8 mouse cellular contexts compared by ENCODE assay signal in the genomic region with DNA sequence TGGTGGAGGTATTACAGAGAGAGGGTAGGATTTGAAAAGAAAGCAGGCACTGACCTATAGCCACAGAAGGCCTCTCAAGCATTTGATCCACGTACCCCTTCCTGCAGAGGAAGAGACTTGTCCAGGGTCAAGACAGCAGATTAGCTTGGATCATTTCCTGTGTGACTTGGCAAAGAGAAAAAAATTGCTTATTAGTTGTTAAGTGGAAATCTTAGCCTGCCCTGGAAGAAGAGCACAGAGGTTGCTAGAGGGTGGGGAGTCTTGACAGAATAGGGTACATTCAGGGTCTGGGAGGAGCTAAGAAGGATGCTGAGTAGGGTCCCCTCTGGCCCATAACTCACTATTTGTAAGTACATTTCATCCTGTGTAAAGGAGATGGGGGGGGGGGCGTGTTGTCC. TPM values are rescaled to one million over a fixed set of nuclear protein-coding genes. Genes with fewer than 3 reads are reported as not detected.
DNase-seq lines count a peak whose midpoint lies in the region; ATAC-seq and TF ChIP-seq lines count a peak whose summit lies in the region.
"Had no signal": no experiment of that assay in that cellular context is flagged by ENCODE, and none has a peak within 500 bp of the region (broad histone marks: within the 10 kb centered on the region; RNA-seq: fewer than 3 reads in every experiment).

No protein-coding gene starts in this region.

- no peaks in the 10 kb centered on the region for H3K36me3 ChIP-seq in neural tube, embryonic 11.5 days (ENCODE audit: control insufficient read depth, insufficient read depth, low read length)
- no peaks in the 10 kb centered on the region for H3K36me3 ChIP-seq in heart, embryonic 13.5 days
- H3K36me3 ChIP-seq in limb, embryonic 11.5 days (ENCODE audit: control insufficient read depth, insufficient read depth, low read length), result no peaks in the 10 kb centered on the region
- H3K36me3 ChIP-seq in stomach, postnatal 0 days (ENCODE audit: control insufficient read depth, insufficient read depth, low read length), result no peaks in the 10 kb centered on the region

- no peak; the same call in 1 of the 2 replicates for ATAC-seq in neural tube, embryonic 11.5 days (ENCODE audit: insufficient read depth, low FRiP score, low TSS enrichment)
- no peak for ATAC-seq in heart, embryonic 13.5 days (ENCODE audit: extremely low read depth, insufficient number of reproducible peaks, low FRiP score, low TSS enrichment)
- ATAC-seq in limb, embryonic 11.5 days (ENCODE audit: insufficient number of reproducible peaks, low FRiP score, low TSS enrichment, low read depth), result peak; percentile 28
- no peak; the same call in 1 of the 2 replicates for ATAC-seq in stomach, postnatal 0 days (ENCODE audit: low FRiP score, low TSS enrichment)
- no peak for ATAC-seq in megakaryocyte progenitor cell, adult 5-6 weeks (replicated peaks; ENCODE audit: poor library complexity)

- no peak for TF ChIP-seq EP300 in stomach, postnatal 0 days (optimal IDR thresholded peaks at IDR 0.05)

- H3K9me3 ChIP-seq in neural tube, embryonic 11.5 days (ENCODE audit: control insufficient read depth, low read length), result no peaks in the 10 kb centered on the region
- no peaks in the 10 kb centered on the region for H3K9me3 ChIP-seq in heart, embryonic 13.5 days
- no peaks in the 10 kb centered on the region for H3K9me3 ChIP-seq in limb, embryonic 11.5 days (ENCODE audit: control insufficient read depth, low read length)
- H3K9me3 ChIP-seq in stomach, postnatal 0 days (ENCODE audit: control insufficient read depth, low read length), result no peaks in the 10 kb centered on the region

- 17% methylated on average over 2 of the region's 2 CpGs for WGBS in neural tube, embryonic 11.5 days
- 33% methylated on average over 2 of the region's 2 CpGs for WGBS in heart, embryonic 13.5 days
- WGBS in limb, embryonic 11.5 days, result 17% methylated on average over 2 of the region's 2 CpGs
- WGBS in stomach, postnatal 0 days, result 10% methylated on average over 2 of the region's 2 CpGs

- H3K4me2 ChIP-seq in neural tube, embryonic 11.5 days (ENCODE audit: low read depth), result peak overlapping the region; percentile 48
- H3K4me2 ChIP-seq in heart, embryonic 13.5 days, result peak overlapping the region; percentile 87
- peak overlapping the region; percentile 53 for H3K4me2 ChIP-seq in limb, embryonic 11.5 days (ENCODE audit: low read depth, severe bottlenecking)
- H3K4me2 ChIP-seq in stomach, postnatal 0 days (replicated peaks; ENCODE audit: low read depth), result peak overlapping the region; percentile 68

- no peaks in the 10 kb centered on the region for H3K27me3 ChIP-seq in neural tube, embryonic 11.5 days (ENCODE audit: control insufficient read depth, insufficient read depth, low read length)
- H3K27me3 ChIP-seq in heart, embryonic 13.5 days (replicated peaks), result no peaks in the 10 kb centered on the region
- H3K27me3 ChIP-seq in limb, embryonic 11.5 days (ENCODE audit: control insufficient read depth, insufficient read depth, low read length), result no peaks in the 10 kb centered on the region
- no peaks in the 10 kb centered on the region for H3K27me3 ChIP-seq in stomach, postnatal 0 days (ENCODE audit: control insufficient read depth, insufficient read depth, low read length)

- H3K27ac ChIP-seq in neural tube, embryonic 11.5 days (ENCODE audit: low read depth, low read length), result no peak overlapping the region
- H3K27ac ChIP-seq in heart, embryonic 13.5 days (replicated peaks), result peak overlapping the region; percentile 39; the same call in 1 of the 2 replicates
- H3K27ac ChIP-seq in limb, embryonic 11.5 days (replicated peaks; ENCODE audit: low read depth, low read length), result peak overlapping the region; percentile 84
- H3K27ac ChIP-seq in stomach, postnatal 0 days (replicated peaks), result no peak overlapping the region; the same call in 1 of the 2 replicates

- H3K9ac ChIP-seq in neural tube, embryonic 11.5 days (ENCODE audit: low read length), result no peak overlapping the region
- H3K9ac ChIP-seq in heart, embryonic 13.5 days, result no peak overlapping the region
- H3K9ac ChIP-seq in limb, embryonic 11.5 days (ENCODE audit: low read length), result no peak overlapping the region
- H3K9ac ChIP-seq in stomach, postnatal 0 days (ENCODE audit: low read length), result no peak overlapping the region

- no peak for TF ChIP-seq CTCF in stomach, postnatal 0 days (IDR thresholded peaks at IDR 0.05; ENCODE audit: low read depth)

- peak; percentile 27 for DNase-seq in neural tube, embryonic 11.5 days (ENCODE audit: low spot score)
- no peak for DNase-seq in neural tube, embryonic 10.5 days (ENCODE audit: extremely low spot score, low spot score)
- no peak for DNase-seq in limb, embryonic 11.5 days (ENCODE audit: low spot score)
- DNase-seq in stomach, postnatal 0 days (ENCODE audit: low spot score), result no peak
- DNase-seq in right cerebral cortex, adult 2 months (ENCODE audit: low spot score in 2 of 2), result no peak

- no peak overlapping the region for H3K4me3 ChIP-seq in neural tube, embryonic 11.5 days (ENCODE audit: low read depth, low read length)
- peak overlapping the region; percentile 60 for H3K4me3 ChIP-seq in heart, embryonic 13.5 days
- H3K4me3 ChIP-seq in limb, embryonic 11.5 days (ENCODE audit: low read depth, low read length), result no peak overlapping the region
- no peak overlapping the region for H3K4me3 ChIP-seq in stomach, postnatal 0 days (ENCODE audit: low read depth, low read length)

- H3K4me1 ChIP-seq in neural tube, embryonic 11.5 days (ENCODE audit: control insufficient read depth, insufficient read depth, low read length), result peaks cover 16% of the 10 kb centered on the region
- H3K4me1 ChIP-seq in heart, embryonic 13.5 days, result peaks cover 19% of the 10 kb centered on the region
- peaks cover 13% of the 10 kb centered on the region for H3K4me1 ChIP-seq in limb, embryonic 11.5 days (ENCODE audit: control insufficient read depth, insufficient read depth, low read length)
- no peaks in the 10 kb centered on the region for H3K4me1 ChIP-seq in stomach, postnatal 0 days (replicated peaks; ENCODE audit: control insufficient read depth, insufficient read depth)

RNA-seq across cellular contexts. Expression of a gene that starts 0.4 kb away (rescaled TPM):
- polyA plus RNA-seq in neural tube, embryonic 11.5 days (2014; fragmentation: Nextera tagmentation; extraction: Ambion mirVana), result 1.6 and 2.2 TPM in 2 replicates
- 0.98 and 1.2 TPM in 2 replicates for polyA plus RNA-seq in heart, embryonic 13.5 days (2015; fragmentation: Nextera tagmentation; extraction: Ambion mirVana)
- 1.7 and 1.8 TPM in 2 replicates for polyA plus RNA-seq in limb, embryonic 11.5 days (2014; fragmentation: Nextera tagmentation; extraction: Ambion mirVana)
- polyA plus RNA-seq in stomach, postnatal 0 days (2015; fragmentation: Nextera tagmentation; extraction: Ambion mirVana), result 0.62 and 1.0 TPM in 2 replicates
- 0.02 and 0.05 TPM in 2 replicates for total RNA-seq in megakaryocyte progenitor cell, adult 5-6 weeks (2015)
- 0.41 TPM in 1 of 2 replicates, not detected in the other for total RNA-seq in megakaryocyte progenitor cell, adult 5-6 weeks (2017)
- total RNA-seq: neutrophil, adult 5-6 weeks had no signal

RNA-seq across cellular contexts. Expression of a gene that starts 26.4 kb away (rescaled TPM):
- 1.7 and 2.0 TPM in 2 replicates for polyA plus RNA-seq in neural tube, embryonic 11.5 days (2014; fragmentation: Nextera tagmentation; extraction: Ambion mirVana)
- polyA plus RNA-seq in heart, embryonic 13.5 days (2015; fragmentation: Nextera tagmentation; extraction: Ambion mirVana), result 0.07 TPM in 1 of 2 replicates, not detected in the other
- 0.28 and 0.53 TPM in 2 replicates for polyA plus RNA-seq in limb, embryonic 11.5 days (2014; fragmentation: Nextera tagmentation; extraction: Ambion mirVana)
- 0.02 and 0.04 TPM in 2 replicates for polyA plus RNA-seq in stomach, postnatal 0 days (2015; fragmentation: Nextera tagmentation; extraction: Ambion mirVana)
- not detected in 2 replicates for total RNA-seq in megakaryocyte progenitor cell, adult 5-6 weeks (2015)
- not detected in 2 replicates for total RNA-seq in megakaryocyte progenitor cell, adult 5-6 weeks (2017)
- total RNA-seq: neutrophil, adult 5-6 weeks had no signal

Comparison
In these comparisons a context has a peak if more than half of its experiments do, and no peak if none do; other contexts are left out.
1. H3K27ac ChIP-seq: peak in heart, embryonic 13.5 days (single experiment) and limb, embryonic 11.5 days (single experiment); none in neural tube, embryonic 11.5 days (single experiment) and stomach, postnatal 0 days (single experiment).
2. Peak in every context shown above with its lines, with median percentiles within 50 percentile points of each other: H3K4me2 ChIP-seq.